Mouse (Mus musculus): ENCODE data around the gene Sema5b.
"Not testable (repeated sequence)": the region's sequence is repeated elsewhere in the genome, so short reads cannot be mapped to it uniquely, and the experiment has no call there.

Gene Sema5b

GRCm38 (mm10) chr16:35549354-35549753 is 8.4 kb downstream of the Sema5b start:
- no peak for DNase-seq (ENCODE audit: low spot score)

GRCm38 (mm10) chr16:35555596-35556482 is 14.9 kb downstream of the Sema5b start:
- DNase-seq (ENCODE audit: low spot score) = no peak

GRCm38 (mm10) chr16:35557038-35557437 is 16.1 kb downstream of the Sema5b start:
- DNase-seq (ENCODE audit: low spot score) = no peak

GRCm38 (mm10) chr16:35561541-35561940 is 20.6 kb downstream of the Sema5b start:
- DNase-seq (ENCODE audit: low spot score) = no peak

GRCm38 (mm10) chr16:35564246-35564905 is 23.4 kb downstream of the Sema5b start:
- no peak for DNase-seq (ENCODE audit: low spot score)

- not testable (repeated sequence) for DNase-seq (ENCODE audit: low spot score)
These were observed 24.7 kb downstream of the Sema5b start for GRCm38 (mm10) chr16:35565601-35566000.

- DNase-seq (ENCODE audit: low spot score) = no peak
These were observed 27.4 kb downstream of the Sema5b start for GRCm38 (mm10) chr16:35568225-35568880.

- DNase-seq (ENCODE audit: low spot score) = no peak
These were observed 28.4 kb downstream of the Sema5b start for GRCm38 (mm10) chr16:35569347-35569746.

- DNase-seq (ENCODE audit: low spot score) = no peak
These were observed 28.8 kb downstream of the Sema5b start for GRCm38 (mm10) chr16:35569758-35570157.

- DNase-seq (ENCODE audit: low spot score) = no peak
These were observed 29.7 kb downstream of the Sema5b start for GRCm38 (mm10) chr16:35570627-35571026.

- no peak for DNase-seq (ENCODE audit: low spot score)
These were observed 32.6 kb downstream of the Sema5b start for GRCm38 (mm10) chr16:35573586-35573985.

GRCm38 (mm10) chr16:35577181-35577941 is 36.4 kb downstream of the Sema5b start:
- peak; percentile 45 for DNase-seq (ENCODE audit: low spot score)

- no peak for DNase-seq (ENCODE audit: low spot score)
These were observed 40.4 kb downstream of the Sema5b start for GRCm38 (mm10) chr16:35581299-35581698.

GRCm38 (mm10) chr16:35583551-35584080 is 42.7 kb downstream of the Sema5b start:
- DNase-seq (ENCODE audit: low spot score) = no peak

- DNase-seq (ENCODE audit: low spot score) = no peak
These were observed 44.3 kb downstream of the Sema5b start for GRCm38 (mm10) chr16:35585126-35585694.

GRCm38 (mm10) chr16:35587046-35587779 is 46.3 kb downstream of the Sema5b start:
- no peak for DNase-seq (ENCODE audit: low spot score)

GRCm38 (mm10) chr16:35587866-35588465 is 47.0 kb downstream of the Sema5b start:
- no peak for DNase-seq (ENCODE audit: low spot score)

- DNase-seq (ENCODE audit: low spot score) = no peak
These were observed 47.8 kb downstream of the Sema5b start for GRCm38 (mm10) chr16:35588731-35589151.

GRCm38 (mm10) chr16:35591756-35592155 is 50.8 kb downstream of the Sema5b start:
- no peak for DNase-seq (ENCODE audit: low spot score)
